Mouse (Mus musculus) liver, embryonic 16.5 days (tissue): Measurements from ENCODE around the gene Zmynd8. TPM values are rescaled to one million over a fixed set of nuclear protein-coding genes. Genes with fewer than 3 reads are reported as not detected.

ENCODE experiments used
- ATAC-seq: fragments of 200-750 bp; cut with Nextera tagmentation; 2 replicates; pipeline ENCODE4 v1.8.0; 2017; ENCODE audit warnings: low read depth, mild to moderate bottlenecking, moderate number of reproducible peaks, moderate library complexity
- H3K27ac ChIP-seq: fragments of 300-500 bp; sonication (generic); 2 replicates; pipeline ENCODE4 v1.5.1; 2014; ENCODE audit warnings: mild to moderate bottlenecking, low read length
- H3K27me3 ChIP-seq: fragments of 300-500 bp; sonication (generic); 2 replicates; pipeline ENCODE4 v1.6.1; 2014; ENCODE audit warnings: low read depth, low read length, mixed read lengths; ENCODE audit not compliant: control insufficient read depth, insufficient read depth
- H3K36me3 ChIP-seq: fragments of 300-500 bp; sonication (generic); 2 replicates; pipeline ENCODE4 v1.6.1; 2014; ENCODE audit warnings: mild to moderate bottlenecking; ENCODE audit not compliant: control insufficient read depth, insufficient read depth
- H3K4me1 ChIP-seq: fragments of 300-500 bp; sonication (generic); 2 replicates; pipeline ENCODE4 v1.6.1; 2014; ENCODE audit warnings: low read depth, low read length, mixed read lengths; ENCODE audit not compliant: control insufficient read depth
- H3K4me2 ChIP-seq: fragments of 300-500 bp; sonication (generic); 2 replicates; pipeline ENCODE4 v1.6.1; 2014; ENCODE audit warnings: low read depth, low read length, mixed read lengths
- H3K4me3 ChIP-seq: fragments of 300-500 bp; sonication (generic); 2 replicates; pipeline ENCODE4 v1.5.1; 2014; ENCODE audit warnings: low read depth, mild to moderate bottlenecking, low read length
- H3K9ac ChIP-seq: fragments of 300-500 bp; sonication (generic); 2 replicates; pipeline ENCODE4 v1.6.1; 2014; ENCODE audit warnings: low read depth, low read length
- H3K9me3 ChIP-seq: fragments of 300-500 bp; sonication (generic); replicated peaks from 2 replicates; pipeline ENCODE4 v1.6.1; 2016; ENCODE audit warnings: low read length; ENCODE audit not compliant: control insufficient read depth
- WGBS: fragments of 180-500 bp; shearing (Covaris S2); extraction: QIAGEN DNeasy Blood & Tissue Kit; methylation state at CpG from one replicate; pipeline ENCODE4 v1.1.7; 2014; ENCODE audit not compliant: insufficient replicate concordance; 5-methylcytosine and 5-hydroxymethylcytosine counted together
- polyA plus RNA-seq: library from polyadenylated mRNA; unstranded; fragments of >200 nt; fragmentation: Nextera tagmentation; extraction: Ambion mirVana; gene quantifications from 2 replicates; pipeline ENCODE4 v1.2.1, GENCODE M21; 2015

Zmynd8 gene
- polyA plus RNA-seq, 1 experiment from 2014 or later, result 20.0 TPM

GRCm38 (mm10) chr2:165788796-165789195, 110.0 kb downstream of the Zmynd8 start:
- peaks cover 58% of the 10 kb centered on the region for H3K36me3 ChIP-seq
- H3K27me3 ChIP-seq, result no peaks in the 10 kb centered on the region
- no peaks in the 10 kb centered on the region for H3K9me3 ChIP-seq
- WGBS, result 89% methylated on average over 9 of the region's 9 CpGs
- ATAC-seq, result no peak
- no peak overlapping the region for H3K9ac ChIP-seq
- no peaks in the 10 kb centered on the region for H3K4me1 ChIP-seq
- H3K4me3 ChIP-seq, result no peak overlapping the region
- no peak overlapping the region for H3K4me2 ChIP-seq
- no peak overlapping the region for H3K27ac ChIP-seq

- Histone ChIP-seq H3K27me3 (no peaks in the 10 kb centered on the region), H3K27ac (no peak overlapping the region), H3K4me3 (no peak overlapping the region), H3K4me2 (no peak overlapping the region), H3K36me3 (peaks cover 61% of the 10 kb centered on the region), H3K9me3 (no peaks in the 10 kb centered on the region), H3K9ac (no peak overlapping the region), H3K4me1 (no peaks in the 10 kb centered on the region)
- WGBS, result 76% methylated on average over 11 of the region's 11 CpGs
- 0 out of 2 replicates have a peak, but pooled peaks have one; percentile 20 for ATAC-seq
Measured at GRCm38 (mm10) chr2:165788005-165788404, 110.8 kb downstream of the Zmynd8 start.

GRCm38 (mm10) chr2:165786467-165786866, 112.3 kb downstream of the Zmynd8 start:
- 77% methylated on average over 1 of the region's 1 CpGs for WGBS
- H3K36me3 ChIP-seq, result peaks cover 47% of the 10 kb centered on the region

GRCm38 (mm10) chr2:165785312-165786036, 113.3 kb downstream of the Zmynd8 start:
- 82% methylated on average over 20 of the region's 20 CpGs for WGBS
- Histone ChIP-seq H3K27me3 (no peaks in the 10 kb centered on the region), H3K4me2 (no peak overlapping the region), H3K4me3 (no peak overlapping the region), H3K27ac (no peak overlapping the region), H3K9ac (no peak overlapping the region), H3K4me1 (no peaks in the 10 kb centered on the region), H3K36me3 (peaks cover 43% of the 10 kb centered on the region), H3K9me3 (no peaks in the 10 kb centered on the region)
- no peak for ATAC-seq

More at GRCm38 (mm10) chr2:165786467-165786866, 112.3 kb downstream of the Zmynd8 start:
- no peak overlapping the region for H3K27ac ChIP-seq
- ATAC-seq, result no peak
- no peak overlapping the region for H3K4me3 ChIP-seq
- no peaks in the 10 kb centered on the region for H3K9me3 ChIP-seq
- no peaks in the 10 kb centered on the region for H3K4me1 ChIP-seq
- no peak overlapping the region for H3K9ac ChIP-seq
- no peaks in the 10 kb centered on the region for H3K27me3 ChIP-seq
- no peak overlapping the region for H3K4me2 ChIP-seq

- Histone ChIP-seq H3K27me3 (no peaks in the 10 kb centered on the region), H3K4me1 (no peaks in the 10 kb centered on the region), H3K27ac (no peak overlapping the region), H3K4me3 (no peak overlapping the region), H3K9ac (no peak overlapping the region), H3K36me3 (peaks cover 30% of the 10 kb centered on the region), H3K4me2 (no peak overlapping the region), H3K9me3 (no peaks in the 10 kb centered on the region)
- ATAC-seq, result 0 out of 2 replicates have a peak, but pooled peaks have one; percentile 27
- WGBS, result 39% methylated on average over 5 of the region's 5 CpGs
Measured at GRCm38 (mm10) chr2:165782324-165782723, 116.5 kb downstream of the Zmynd8 start.

GRCm38 (mm10) chr2:165778927-165779326, 119.9 kb downstream of the Zmynd8 start:
- Histone ChIP-seq H3K4me3 (no peak overlapping the region), H3K4me1 (no peaks in the 10 kb centered on the region), H3K27ac (no peak overlapping the region), H3K36me3 (peaks cover 4% of the 10 kb centered on the region; the same call in 1 of the 2 replicates), H3K9me3 (no peaks in the 10 kb centered on the region), H3K9ac (no peak overlapping the region), H3K27me3 (no peaks in the 10 kb centered on the region), H3K4me2 (no peak overlapping the region)
- no peak for ATAC-seq
- WGBS, result 21% methylated on average over 6 of the region's 6 CpGs

GRCm38 (mm10) chr2:165769375-165769948, 129.4 kb downstream of the Zmynd8 start:
- no peaks in the 10 kb centered on the region for H3K36me3 ChIP-seq
- no peaks in the 10 kb centered on the region for H3K27me3 ChIP-seq
- no peak overlapping the region for H3K4me3 ChIP-seq
- 51% methylated on average over 10 of the region's 10 CpGs for WGBS
- no peak for ATAC-seq
- H3K4me1 ChIP-seq, result no peaks in the 10 kb centered on the region
- H3K4me2 ChIP-seq, result no peak overlapping the region
- H3K9ac ChIP-seq, result no peak overlapping the region
- H3K9me3 ChIP-seq, result no peaks in the 10 kb centered on the region
- H3K27ac ChIP-seq, result no peak overlapping the region

GRCm38 (mm10) chr2:165768805-165769358, 129.9 kb downstream of the Zmynd8 start:
- 20% methylated on average over 10 of the region's 11 CpGs for WGBS
- H3K27ac ChIP-seq, result no peak overlapping the region
- no peaks in the 10 kb centered on the region for H3K9me3 ChIP-seq
- no peak overlapping the region for H3K4me3 ChIP-seq
- no peaks in the 10 kb centered on the region for H3K27me3 ChIP-seq
- H3K4me1 ChIP-seq, result no peaks in the 10 kb centered on the region
- no peak overlapping the region for H3K4me2 ChIP-seq
- no peak for ATAC-seq
- no peaks in the 10 kb centered on the region for H3K36me3 ChIP-seq
- H3K9ac ChIP-seq, result no peak overlapping the region

- H3K9me3 ChIP-seq, result no peaks in the 10 kb centered on the region
- no peaks in the 10 kb centered on the region for H3K4me1 ChIP-seq
- ATAC-seq, result no peak
- no peak overlapping the region for H3K4me3 ChIP-seq
- no peak overlapping the region for H3K4me2 ChIP-seq
- no peak overlapping the region for H3K9ac ChIP-seq
- no peaks in the 10 kb centered on the region for H3K27me3 ChIP-seq
- H3K27ac ChIP-seq, result no peak overlapping the region
- no peaks in the 10 kb centered on the region for H3K36me3 ChIP-seq
- 70% methylated on average over 13 of the region's 13 CpGs for WGBS
Measured at GRCm38 (mm10) chr2:165759421-165759985, 139.3 kb downstream of the Zmynd8 start.
